Mouse (Mus musculus) kidney, embryonic 16.5 days (tissue): Measurements from ENCODE around the gene Nlrp6. TPM values are rescaled to one million over a fixed set of nuclear protein-coding genes. Genes with fewer than 3 reads are reported as not detected.
"Not testable (repeated sequence)": the region's sequence is repeated elsewhere in the genome, so short reads cannot be mapped to it uniquely, and the experiment has no call there.

Experiments
- ATAC-seq: fragments of 200-750 bp; cut with Nextera tagmentation; 2 replicates; pipeline ENCODE4 v1.8.0; 2017; ENCODE audit warnings: moderate TSS enrichment; ENCODE audit not compliant: low FRiP score, low TSS enrichment
- H3K27ac ChIP-seq: fragments of 300-500 bp; sonication (generic); 2 replicates; pipeline ENCODE4 v1.5.1; 2014; ENCODE audit warnings: low read length
- H3K27me3 ChIP-seq: fragments of 300-500 bp; sonication (generic); 2 replicates; pipeline ENCODE4 v1.6.1; 2014; ENCODE audit warnings: low read length, control low read depth, mixed read lengths; ENCODE audit not compliant: insufficient read depth
- H3K36me3 ChIP-seq: fragments of 300-500 bp; sonication (generic); 2 replicates; pipeline ENCODE4 v1.6.1; 2014; ENCODE audit warnings: low read length, control low read depth, mixed read lengths; ENCODE audit not compliant: insufficient read depth
- H3K4me1 ChIP-seq: fragments of 300-500 bp; sonication (generic); 2 replicates; pipeline ENCODE4 v1.6.1; 2014; ENCODE audit warnings: low read length, control low read depth, mixed read lengths; ENCODE audit not compliant: insufficient read depth
- H3K4me2 ChIP-seq: fragments of 300-500 bp; sonication (generic); replicated peaks from 2 replicates; pipeline ENCODE4 v1.6.1; 2014; ENCODE audit warnings: low read depth, low read length
- H3K4me3 ChIP-seq: fragments of 300-500 bp; sonication (generic); 2 replicates; pipeline ENCODE4 v1.5.1; 2014; ENCODE audit warnings: mild to moderate bottlenecking, low read length
- H3K9ac ChIP-seq: fragments of 300-500 bp; sonication (generic); replicated peaks from 2 replicates; pipeline ENCODE4 v1.6.1; 2014; ENCODE audit warnings: low read length
- H3K9me3 ChIP-seq: fragments of 300-500 bp; sonication (generic); 2 replicates; pipeline ENCODE4 v1.6.1; 2016; ENCODE audit warnings: low read length, control low read depth
- WGBS: fragments of 180-500 bp; shearing (Covaris S2); extraction: QIAGEN DNeasy Blood & Tissue Kit; methylation state at CpG from one replicate; pipeline ENCODE4 v1.1.7; 2014; 5-methylcytosine and 5-hydroxymethylcytosine counted together
- polyA plus RNA-seq: library from polyadenylated mRNA; unstranded; fragments of >200 nt; fragmentation: Nextera tagmentation; extraction: Ambion mirVana; gene quantifications from 2 replicates; pipeline ENCODE4 v1.2.1, GENCODE M21; 2015

The Nlrp6 gene
- polyA plus RNA-seq, 1 experiment from 2014 or later = 2.2 TPM

- not testable (repeated sequence) for H3K36me3 ChIP-seq, H3K27ac ChIP-seq, H3K4me3 ChIP-seq, H3K4me2 ChIP-seq, ATAC-seq, H3K9me3 ChIP-seq, H3K27me3 ChIP-seq, H3K9ac ChIP-seq
- H3K4me1 ChIP-seq = peaks cover 13% of the 10 kb centered on the region; the same call in 1 of the 2 replicates
- WGBS = 91% methylated on average over 9 of the region's 9 CpGs
These were observed 56.0 kb downstream of the Nlrp6 start for GRCm38 (mm10) chr7:140976720-140977119.

Other genes starting within 250 kb of the Nlrp6 start
- gene Olfr45, start 239.0 kb upstream of the Nlrp6 start, polyA plus RNA-seq = not detected in 2 replicates
- not detected in 2 replicates for gene Olfr541, start 223.6 kb upstream of the Nlrp6 start, polyA plus RNA-seq
- 1.4 and 1.8 TPM in 2 replicates for gene Cyp2e1, start 157.2 kb upstream of the Nlrp6 start, polyA plus RNA-seq
- 0.25 and 0.37 TPM in 2 replicates for gene Syce1, start 133.1 kb upstream of the Nlrp6 start, polyA plus RNA-seq
- gene Zfp941, start 98.7 kb upstream of the Nlrp6 start, polyA plus RNA-seq = 1.4 and 1.6 TPM in 2 replicates
- gene Urah, start 85.9 kb upstream of the Nlrp6 start, polyA plus RNA-seq = 0.49 and 0.92 TPM in 2 replicates
- not detected in 2 replicates for gene Scgb1c1, start 75.4 kb upstream of the Nlrp6 start, polyA plus RNA-seq
- gene Odf3, start 73.1 kb upstream of the Nlrp6 start, polyA plus RNA-seq = 0.12 TPM in 1 of 2 replicates, not detected in the other
- gene Gm45785, start 64.6 kb upstream of the Nlrp6 start, polyA plus RNA-seq = not detected in 2 replicates
- 69.7 and 73.6 TPM in 2 replicates for gene Ric8a, start 63.9 kb upstream of the Nlrp6 start, polyA plus RNA-seq
- 41.7 and 42.1 TPM in 2 replicates for gene Bet1l, start 63.3 kb upstream of the Nlrp6 start, polyA plus RNA-seq
- 242 and 246 TPM in 2 replicates for gene Psmd13, start 38.9 kb upstream of the Nlrp6 start, polyA plus RNA-seq
- 41.5 and 42.6 TPM in 2 replicates for gene Sirt3, start 38.6 kb upstream of the Nlrp6 start, polyA plus RNA-seq
- 1.4 and 2.6 TPM in 2 replicates for gene Cox8b, start 20.5 kb upstream of the Nlrp6 start, polyA plus RNA-seq
- 25.3 and 26.6 TPM in 2 replicates for gene Pgghg, start 20.5 kb downstream of the Nlrp6 start, polyA plus RNA-seq
- 4.2 and 5.8 TPM in 2 replicates for gene Ifitm5, start 29.4 kb downstream of the Nlrp6 start, polyA plus RNA-seq
- gene Gm45717, start 35.0 kb downstream of the Nlrp6 start, polyA plus RNA-seq = 0.76 TPM in 1 of 2 replicates, not detected in the other
- gene Ifitm2, start 35.1 kb downstream of the Nlrp6 start, polyA plus RNA-seq = 991 and 995 TPM in 2 replicates
- gene Ifitm1, start 46.3 kb downstream of the Nlrp6 start, polyA plus RNA-seq = 64.6 and 72.4 TPM in 2 replicates
- gene Ifitm3, start 89.9 kb downstream of the Nlrp6 start, polyA plus RNA-seq = 210 and 234 TPM in 2 replicates
- gene Ifitm6, start 97.0 kb downstream of the Nlrp6 start, polyA plus RNA-seq = 0.94 and 1.5 TPM in 2 replicates
- gene Gm17387, start 108.2 kb downstream of the Nlrp6 start, polyA plus RNA-seq = not detected in 2 replicates
- 13.2 and 13.9 TPM in 2 replicates for gene B4galnt4, start 140.2 kb downstream of the Nlrp6 start, polyA plus RNA-seq
- gene Pkp3, start 157.3 kb downstream of the Nlrp6 start, polyA plus RNA-seq = 9.2 and 10.5 TPM in 2 replicates
- 37.7 and 45.2 TPM in 2 replicates for gene Sigirr, start 179.7 kb downstream of the Nlrp6 start, polyA plus RNA-seq
- 8.0 and 8.6 TPM in 2 replicates for gene Ano9, start 196.9 kb downstream of the Nlrp6 start, polyA plus RNA-seq
- gene Ptdss2, start 201.5 kb downstream of the Nlrp6 start, polyA plus RNA-seq = 85.5 and 86.7 TPM in 2 replicates